Mouse (Mus musculus): ENCODE measurements at regions not wholly inside any gene's neighbourhood (a gene's known extent, or its start where the extent isn't known, plus 50 kb on each side); places are given as distances from the start of the nearest gene placed in this dataset.

- DNase-seq (ENCODE audit: inconsistent age in 2 of 2, low spot score in 1 of 2), result no peak
Measured at GRCm38 (mm10) chr7:72590351-72591115, 284.1 kb upstream of the Mctp2 start.

- no peak for DNase-seq (ENCODE audit: inconsistent age in 2 of 2, low spot score in 1 of 2)
Measured at GRCm38 (mm10) chr7:72592110-72592509, 285.7 kb upstream of the Mctp2 start.

- no peak for DNase-seq (ENCODE audit: inconsistent age in 2 of 2, low spot score in 1 of 2)
Measured at GRCm38 (mm10) chr7:72592649-72593048, 286.2 kb upstream of the Mctp2 start.

GRCm38 (mm10) chr7:72593259-72593658 lies 286.9 kb upstream of the Mctp2 start:
- peak in 1 of 2 experiments; percentile 25 for DNase-seq (ENCODE audit: inconsistent age in 2 of 2, low spot score in 1 of 2)

GRCm38 (mm10) chr7:72594741-72595140 lies 288.3 kb upstream of the Mctp2 start:
- no peak for DNase-seq (ENCODE audit: inconsistent age in 2 of 2, low spot score in 1 of 2)

- DNase-seq (ENCODE audit: inconsistent age in 2 of 2, low spot score in 1 of 2), result no peak
Measured at GRCm38 (mm10) chr7:72596985-72597384, 290.6 kb upstream of the Mctp2 start.

- DNase-seq (ENCODE audit: inconsistent age in 2 of 2, low spot score in 1 of 2), result no peak
Measured at GRCm38 (mm10) chr7:72601933-72602332, 295.5 kb upstream of the Mctp2 start.

GRCm38 (mm10) chr7:72609791-72610190 lies 303.4 kb upstream of the Mctp2 start:
- no peak for DNase-seq (ENCODE audit: inconsistent age in 2 of 2, low spot score in 1 of 2)

GRCm38 (mm10) chr7:72615232-72615631 lies 308.8 kb upstream of the Mctp2 start:
- DNase-seq (ENCODE audit: inconsistent age in 2 of 2, low spot score in 1 of 2), result no peak

GRCm38 (mm10) chr7:72627369-72627768 lies 321.0 kb upstream of the Mctp2 start:
- no peak for DNase-seq (ENCODE audit: inconsistent age in 2 of 2, low spot score in 1 of 2)

GRCm38 (mm10) chr7:72639566-72639965 lies 333.2 kb upstream of the Mctp2 start:
- no peak for DNase-seq (ENCODE audit: inconsistent age in 2 of 2, low spot score in 1 of 2)

- DNase-seq (ENCODE audit: inconsistent age in 2 of 2, low spot score in 1 of 2), result no peak
Measured at GRCm38 (mm10) chr7:72675018-72675417, 368.6 kb upstream of the Mctp2 start.

- no peak for DNase-seq (ENCODE audit: inconsistent age in 2 of 2, low spot score in 1 of 2)
Measured at GRCm38 (mm10) chr7:72685803-72686202, 379.4 kb upstream of the Mctp2 start.

GRCm38 (mm10) chr7:72687356-72687755 lies 380.9 kb upstream of the Mctp2 start:
- no peak for DNase-seq (ENCODE audit: inconsistent age in 2 of 2, low spot score in 1 of 2)

- DNase-seq (ENCODE audit: inconsistent age in 2 of 2, low spot score in 1 of 2), result no peak
Measured at GRCm38 (mm10) chr7:72691396-72691795, 385.0 kb upstream of the Mctp2 start.

- no peak for DNase-seq (ENCODE audit: inconsistent age in 2 of 2, low spot score in 1 of 2)
Measured at GRCm38 (mm10) chr7:72691859-72692258, 385.5 kb upstream of the Mctp2 start.

- DNase-seq (ENCODE audit: inconsistent age in 2 of 2, low spot score in 1 of 2), result no peak
Measured at GRCm38 (mm10) chr7:72696736-72697135, 390.3 kb upstream of the Mctp2 start.

GRCm38 (mm10) chr7:72703652-72704341 lies 397.4 kb upstream of the Mctp2 start:
- DNase-seq (ENCODE audit: inconsistent age in 2 of 2, low spot score in 1 of 2), result no peak

- no peak for DNase-seq (ENCODE audit: inconsistent age in 2 of 2, low spot score in 1 of 2)
Measured at GRCm38 (mm10) chr7:72711193-72712131, 405.1 kb upstream of the Mctp2 start.

- DNase-seq (ENCODE audit: inconsistent age in 2 of 2, low spot score in 1 of 2), result no peak
Measured at GRCm38 (mm10) chr7:72715401-72715800, 409.0 kb upstream of the Mctp2 start.

GRCm38 (mm10) chr7:72716051-72716450 lies 409.6 kb upstream of the Mctp2 start:
- no peak for DNase-seq (ENCODE audit: inconsistent age in 2 of 2, low spot score in 1 of 2)

Measured in adrenal gland, adult (tissue).